Mouse (Mus musculus) fibroblast of lung, adult 2 months (primary cell): ENCODE measurements around the gene 1700037H04Rik.

ENCODE experiments used
- DNase-seq: peaks from one replicate; pipeline ENCODE4 v3.0.0-alpha.2; 2011; ENCODE audit warnings: low read depth

1700037H04Rik gene

GRCm38 (mm10) chr2:131146193-131147042 is 13.5 kb downstream of the 1700037H04Rik start:
- no peak for DNase-seq

- no peak for DNase-seq
Observed at GRCm38 (mm10) chr2:131145536-131145935, 14.3 kb downstream of the 1700037H04Rik start.

GRCm38 (mm10) chr2:131145121-131145520 is 14.8 kb downstream of the 1700037H04Rik start:
- DNase-seq = no peak

GRCm38 (mm10) chr2:131143007-131143780 is 16.7 kb downstream of the 1700037H04Rik start:
- no peak for DNase-seq

- DNase-seq = no peak
Observed at GRCm38 (mm10) chr2:131142592-131142991, 17.3 kb downstream of the 1700037H04Rik start.

GRCm38 (mm10) chr2:131141336-131141986 is 18.4 kb downstream of the 1700037H04Rik start:
- no peak for DNase-seq

- DNase-seq = no peak
Observed at GRCm38 (mm10) chr2:131140533-131140905, 19.4 kb downstream of the 1700037H04Rik start.

- no peak for DNase-seq
Observed at GRCm38 (mm10) chr2:131139886-131140532, 19.9 kb downstream of the 1700037H04Rik start.

GRCm38 (mm10) chr2:131139287-131139686 is 20.6 kb downstream of the 1700037H04Rik start:
- DNase-seq = no peak

GRCm38 (mm10) chr2:131138760-131139159 is 21.1 kb downstream of the 1700037H04Rik start:
- DNase-seq = no peak

GRCm38 (mm10) chr2:131138296-131138695 is 21.6 kb downstream of the 1700037H04Rik start:
- DNase-seq = no peak

GRCm38 (mm10) chr2:131135521-131136139 is 24.3 kb downstream of the 1700037H04Rik start:
- no peak for DNase-seq

GRCm38 (mm10) chr2:131134826-131135400 is 25.0 kb downstream of the 1700037H04Rik start:
- DNase-seq = no peak

- no peak for DNase-seq
Observed at GRCm38 (mm10) chr2:131134381-131134780, 25.5 kb downstream of the 1700037H04Rik start.

GRCm38 (mm10) chr2:131132930-131133547 is 26.8 kb downstream of the 1700037H04Rik start, which contains the start of gene Gm11037:
TSS of gene Gm11037 (plus strand) at chr2:131133497.
- DNase-seq = no peak

- DNase-seq = no peak
Observed at GRCm38 (mm10) chr2:131132111-131132888, 27.6 kb downstream of the 1700037H04Rik start.

- no peak for DNase-seq
Observed at GRCm38 (mm10) chr2:131130849-131131248, 29.0 kb downstream of the 1700037H04Rik start.

GRCm38 (mm10) chr2:131129836-131130235 is 30.0 kb downstream of the 1700037H04Rik start:
- no peak for DNase-seq

GRCm38 (mm10) chr2:131128636-131129157 is 31.2 kb downstream of the 1700037H04Rik start:
- DNase-seq = no peak

- no peak for DNase-seq
Observed at GRCm38 (mm10) chr2:131128211-131128610, 31.7 kb downstream of the 1700037H04Rik start.
